Mouse (Mus musculus): ENCODE results near the gene Sf3b4.
A peak's percentile ranks its signal among the peaks of the same experiment; 100 is the strongest.

The Sf3b4 gene

GRCm38 (mm10) chr3:96220765-96221639 lies 48.9 kb downstream of the Sf3b4 start, which contains the start of the genes Hist2h2ac and Hist2h2be:
Gene Hist2h2ac (minus strand): TSS chr3:96220880.
Gene Hist2h2be (plus strand): TSS chr3:96221119.
- peak; percentile 88 for DNase-seq

DNA sequence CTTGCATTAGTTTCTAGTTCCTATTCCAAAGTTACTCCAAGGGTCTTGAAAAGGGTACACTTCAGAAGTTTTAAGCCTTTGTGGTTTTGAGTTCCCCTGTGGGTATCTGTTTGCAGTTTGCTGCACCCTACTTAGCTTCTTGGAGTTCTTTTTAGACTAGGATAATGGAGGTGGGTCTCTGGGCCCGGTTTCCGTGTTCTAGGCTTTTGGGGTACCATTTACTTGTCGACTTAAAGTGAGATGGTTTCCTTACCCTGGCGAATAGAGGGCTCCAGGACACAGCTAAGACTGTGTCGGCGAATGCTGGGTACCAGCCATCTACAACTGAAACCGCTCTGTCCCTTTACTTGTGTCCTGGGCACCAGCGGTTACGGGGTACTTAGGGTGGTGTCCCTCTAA lies 49.5 kb downstream of the Sf3b4 start:
- DNase-seq, result no peak

- DNase-seq, result no peak
These were observed 50.6 kb downstream of the Sf3b4 start for GRCm38 (mm10) chr3:96222774-96223173.

DNA sequence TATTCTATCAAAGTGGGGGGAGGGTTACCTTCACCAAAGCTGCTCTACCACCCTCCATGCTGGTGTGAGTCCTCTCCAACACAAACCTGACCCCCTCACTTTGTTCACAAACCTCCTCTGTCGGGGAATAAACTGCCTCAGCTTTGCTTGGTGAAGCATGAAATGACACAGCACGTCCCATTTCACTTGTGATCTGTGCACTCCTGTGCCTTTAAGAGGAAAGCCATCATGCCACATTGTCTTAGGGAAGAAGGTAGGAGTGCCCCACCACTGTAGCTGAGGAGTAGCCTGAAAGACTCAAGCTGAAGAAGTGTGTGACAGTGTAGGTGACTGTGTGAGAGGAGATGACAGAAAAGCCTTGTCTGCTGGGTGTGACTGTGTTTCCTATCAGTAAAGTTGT lies 53.3 kb downstream of the Sf3b4 start:
- DNase-seq, result no peak
